Mouse (Mus musculus): ENCODE data around the gene Fam169b.

DNA sequence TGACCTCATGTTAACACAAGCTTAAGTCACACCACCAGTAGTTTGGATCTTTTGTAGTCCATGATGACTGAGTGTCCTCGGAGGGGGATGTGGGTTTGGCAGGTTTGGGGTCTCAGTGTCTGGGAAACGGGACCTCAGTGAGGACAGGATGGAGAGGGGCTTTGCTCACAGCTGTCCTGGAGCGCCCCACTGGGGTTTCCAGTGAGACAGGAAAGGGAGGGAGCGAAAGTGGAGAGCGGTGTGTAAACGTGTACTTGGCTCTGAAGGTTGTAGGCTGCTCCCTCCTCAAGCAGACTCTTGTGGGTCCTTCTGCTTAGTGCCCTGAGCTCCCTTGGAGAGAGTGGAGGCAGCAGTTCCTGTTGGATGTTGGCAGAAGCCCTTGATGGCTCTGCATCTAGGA is 5.3 kb downstream of the Fam169b start:
- no peak for TF ChIP-seq CTCF (IDR thresholded peaks at IDR 0.05; ENCODE audit: low read depth)
- TF ChIP-seq EP300 (IDR thresholded peaks at IDR 0.05; ENCODE audit: low read depth) = no peak
